Mouse (Mus musculus): ENCODE results near the gene Adgrl2. TPM values are rescaled to one million over a fixed set of nuclear protein-coding genes. Genes with fewer than 3 reads are reported as not detected.
A peak's percentile ranks its signal among the peaks of the same experiment; 100 is the strongest.

Gene Adgrl2
- total RNA-seq, 4 experiments from 2014 or later, result 61.5 to 72.6 (median 67.9) TPM

- no peak for DNase-seq
These were observed 13.2 kb downstream of the Adgrl2 start for GRCm38 (mm10) chr3:148977124-148977529.

DNA sequence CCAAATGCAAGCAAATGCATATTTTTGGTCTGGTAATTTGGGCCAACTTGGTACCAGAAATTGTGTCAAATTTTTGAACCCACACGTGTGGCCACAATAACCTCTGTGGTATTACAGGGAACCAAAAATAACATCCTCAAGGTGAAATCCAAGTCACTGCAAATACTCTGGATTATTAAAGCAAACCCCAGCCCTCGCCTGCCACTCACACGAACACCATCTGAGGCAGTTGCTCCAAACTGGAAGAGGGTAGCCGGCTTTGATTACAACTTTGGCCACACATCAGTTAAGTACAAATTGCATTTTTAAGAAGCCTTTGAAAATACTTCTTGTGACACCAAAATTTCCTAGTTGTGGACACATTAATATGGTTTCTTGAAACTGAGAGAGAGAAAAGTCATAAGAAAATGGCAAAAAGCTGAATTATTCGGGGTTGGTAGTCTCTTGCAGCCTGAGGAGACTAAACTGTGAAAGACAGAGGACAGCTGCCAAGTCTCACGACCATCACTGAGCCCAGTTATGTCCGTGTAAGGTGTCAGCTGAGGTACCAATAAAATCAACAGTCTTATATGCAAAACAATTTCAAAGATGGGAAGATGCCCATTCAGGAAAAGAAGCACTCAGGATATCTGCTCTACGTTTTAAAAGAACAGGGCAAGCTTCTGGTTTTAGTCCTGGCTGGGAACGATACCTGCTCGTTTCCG, 18.3 kb downstream of the Adgrl2 start:
- no peak for DNase-seq

DNA sequence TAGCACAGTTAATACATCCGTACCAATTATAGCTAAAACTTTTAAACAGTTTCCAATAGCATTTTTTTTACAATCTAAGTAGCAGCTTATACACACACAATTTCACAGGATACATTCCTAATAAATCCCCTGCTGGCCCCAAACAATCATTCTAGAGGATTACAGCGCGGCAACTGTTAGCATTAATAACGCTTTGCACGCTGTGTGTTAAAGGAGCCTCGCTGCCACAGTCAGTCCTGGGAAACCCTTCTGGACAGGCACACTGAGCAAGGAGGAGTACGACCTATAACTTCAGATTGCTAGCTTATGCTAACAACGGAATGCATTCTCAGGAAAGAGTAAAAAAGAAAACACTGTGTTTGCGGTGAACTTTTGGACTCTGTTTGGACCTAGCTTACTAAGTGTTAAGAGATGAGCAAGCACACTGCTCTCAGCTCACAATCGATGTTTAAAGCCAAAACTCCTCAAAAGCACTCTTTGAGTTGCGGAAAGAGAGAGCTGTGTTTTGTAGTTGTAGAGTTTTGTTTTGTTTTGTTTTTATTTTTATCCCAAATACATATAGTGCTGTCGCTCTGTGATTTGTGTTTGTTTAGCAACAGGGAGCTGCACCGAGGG, 25.3 kb downstream of the Adgrl2 start:
- DNase-seq, result no peak

GRCm38 (mm10) chr3:148963381-148964044, 26.8 kb downstream of the Adgrl2 start:
- no peak for DNase-seq

GRCm38 (mm10) chr3:148961611-148962010, 28.7 kb downstream of the Adgrl2 start:
- no peak for DNase-seq

DNA sequence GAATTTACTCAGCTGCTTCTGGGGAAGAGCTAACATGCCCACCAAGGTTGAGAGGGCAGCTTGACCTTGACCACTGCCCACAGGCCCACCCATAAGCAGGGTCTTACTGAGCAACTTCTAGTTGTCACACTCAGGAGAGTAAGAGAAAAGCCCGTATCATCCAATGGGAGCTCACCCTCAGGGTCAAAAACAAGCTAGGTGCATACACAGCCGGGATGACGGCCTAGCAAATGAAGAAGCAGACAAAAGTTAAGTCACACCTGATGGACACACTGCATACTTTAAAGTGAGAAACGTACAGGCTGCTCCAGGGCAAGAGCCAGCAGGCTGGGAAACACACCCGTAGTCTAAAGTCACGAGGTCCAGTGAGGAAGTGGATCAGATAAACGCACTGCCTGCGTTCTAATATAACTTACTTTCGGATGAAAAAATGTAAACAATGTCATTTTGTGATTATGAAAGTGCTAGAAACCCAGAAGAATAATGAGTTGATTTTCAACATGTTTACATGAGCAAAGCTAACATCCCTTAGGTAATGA, 29.5 kb downstream of the Adgrl2 start:
- no peak for DNase-seq

DNA sequence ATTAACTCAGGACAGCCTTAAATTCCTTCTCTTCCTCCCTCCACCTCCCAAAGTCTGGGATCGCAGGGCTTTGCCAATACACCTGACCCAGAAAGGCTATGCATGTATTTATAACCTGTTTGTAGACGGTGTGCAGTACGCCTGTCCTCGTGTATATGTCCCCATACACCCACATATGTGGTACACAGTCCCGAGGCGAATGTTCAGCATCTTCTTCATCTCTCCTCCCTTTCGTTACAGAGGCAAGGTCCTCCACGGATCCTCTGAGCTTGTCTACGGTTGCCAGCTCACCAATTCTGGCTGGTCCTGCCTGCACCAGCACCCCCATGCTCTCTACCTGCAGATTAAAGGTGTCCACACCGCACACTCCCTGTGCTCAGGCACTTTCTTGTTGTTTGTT, 30.1 kb downstream of the Adgrl2 start:
- no peak for DNase-seq

DNA sequence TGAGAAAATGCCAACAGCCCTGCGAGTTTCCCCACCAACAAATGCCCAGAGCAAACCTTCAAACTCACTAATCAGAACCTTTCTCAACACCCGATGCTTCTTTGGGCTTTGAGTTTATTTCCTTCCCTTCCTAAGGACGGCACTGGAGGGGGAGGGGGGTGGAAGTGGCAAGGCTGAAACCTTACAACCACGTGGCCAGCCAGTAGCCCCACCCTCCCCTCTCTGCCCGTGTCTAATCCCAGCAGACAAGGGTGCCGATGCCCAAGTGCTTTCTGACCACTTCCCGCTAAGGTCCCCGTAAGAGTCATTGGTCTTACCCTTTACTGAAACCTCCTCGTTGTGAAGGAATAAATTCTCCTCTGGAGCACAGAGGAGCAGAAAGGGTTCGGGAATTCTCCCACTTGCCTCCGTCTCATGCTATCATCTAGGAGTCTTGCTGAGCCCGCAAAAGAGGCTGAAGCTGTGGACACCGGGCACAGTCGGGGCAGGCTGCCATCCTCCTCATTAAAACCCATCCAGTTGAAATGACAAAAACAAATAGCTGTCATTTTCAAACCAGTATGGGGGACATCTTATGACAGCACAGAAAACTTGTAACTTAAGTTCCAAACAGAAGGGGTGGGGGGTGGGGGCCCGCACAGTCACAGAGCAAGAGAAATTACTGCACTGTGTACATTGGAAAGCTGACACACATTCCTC, 30.9 kb downstream of the Adgrl2 start:
- DNase-seq, result peak; percentile 43

DNA sequence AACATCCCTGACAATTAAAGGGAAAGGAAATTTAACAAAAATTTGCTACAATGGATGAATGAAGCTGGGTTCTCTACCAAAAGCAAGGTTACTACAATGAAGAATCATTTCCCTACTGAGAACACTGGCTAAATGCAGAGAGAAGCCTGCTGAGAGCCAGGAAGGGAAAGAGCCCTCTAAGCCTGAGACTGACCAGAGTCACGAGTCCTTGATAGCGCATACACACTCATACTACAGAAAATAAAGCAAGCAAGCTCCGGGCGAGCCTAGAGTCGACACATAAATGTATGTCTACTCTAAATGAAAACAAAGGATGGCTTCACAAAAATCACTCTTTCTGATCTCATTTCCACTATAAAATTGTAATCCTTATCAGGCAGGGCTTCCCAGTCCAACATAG, 31.6 kb downstream of the Adgrl2 start:
- no peak for DNase-seq

GRCm38 (mm10) chr3:148958185-148958584, 32.2 kb downstream of the Adgrl2 start:
- DNase-seq, result no peak

DNA sequence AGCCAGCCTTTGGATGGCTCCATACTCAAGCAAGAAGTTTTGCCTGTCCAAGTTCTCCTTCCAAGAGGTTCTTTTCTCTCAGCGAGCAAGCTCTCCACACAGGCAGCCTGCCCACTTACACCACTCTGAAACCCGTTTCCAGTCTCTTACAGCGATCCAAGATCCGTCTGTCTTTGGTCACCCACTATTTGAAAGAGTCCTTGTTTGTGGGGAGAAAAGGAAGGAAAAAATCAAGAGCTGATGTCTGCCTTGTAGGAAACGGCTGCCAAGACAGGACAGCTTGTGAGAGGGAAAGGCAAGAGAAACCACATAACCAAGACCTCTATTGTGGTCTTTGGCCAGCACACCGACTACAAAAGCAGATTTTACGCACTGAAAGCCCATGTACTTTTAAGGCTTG, 33.5 kb downstream of the Adgrl2 start:
- DNase-seq, result no peak

DNA sequence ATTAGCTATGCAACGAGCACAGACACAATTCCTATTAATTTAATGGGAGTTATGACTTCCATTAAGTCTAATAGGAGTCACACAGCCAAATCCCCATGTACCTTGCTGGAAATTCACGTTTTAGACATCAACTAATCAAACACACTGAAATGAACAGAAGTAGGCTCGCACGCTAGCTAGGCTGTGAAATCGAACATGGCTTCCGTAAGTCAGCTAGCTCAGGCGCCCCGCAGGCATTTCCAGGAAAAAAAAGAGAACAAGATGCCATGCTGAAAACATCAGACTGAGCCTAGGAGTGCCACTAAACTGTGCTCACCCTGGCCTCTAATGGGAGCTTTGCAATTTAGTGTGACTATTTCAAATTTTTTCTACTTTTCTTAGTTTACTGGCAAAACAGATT, 40.6 kb downstream of the Adgrl2 start:
- no peak for DNase-seq

- DNase-seq, result no peak
These were observed 42.5 kb downstream of the Adgrl2 start for GRCm38 (mm10) chr3:148947805-148948405.

DNA sequence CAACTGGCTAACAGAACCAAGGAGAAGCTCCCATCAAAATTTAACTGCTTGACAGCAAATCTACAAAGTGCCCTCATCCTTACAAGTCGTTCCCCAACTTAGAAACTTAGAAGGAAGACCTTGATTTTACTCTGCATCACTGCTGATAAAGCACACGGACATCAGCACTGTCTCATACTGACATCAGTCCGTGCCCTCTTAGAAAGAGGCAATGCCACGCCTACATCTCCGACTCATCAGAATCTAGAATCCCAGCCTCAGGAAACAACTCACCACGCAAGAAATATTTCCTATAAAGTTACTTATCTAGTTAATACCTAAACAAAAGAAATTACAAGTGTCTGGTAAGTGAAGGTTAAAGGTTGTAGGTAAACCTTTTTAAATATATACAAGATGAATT, 43.1 kb downstream of the Adgrl2 start:
- no peak for DNase-seq

DNA sequence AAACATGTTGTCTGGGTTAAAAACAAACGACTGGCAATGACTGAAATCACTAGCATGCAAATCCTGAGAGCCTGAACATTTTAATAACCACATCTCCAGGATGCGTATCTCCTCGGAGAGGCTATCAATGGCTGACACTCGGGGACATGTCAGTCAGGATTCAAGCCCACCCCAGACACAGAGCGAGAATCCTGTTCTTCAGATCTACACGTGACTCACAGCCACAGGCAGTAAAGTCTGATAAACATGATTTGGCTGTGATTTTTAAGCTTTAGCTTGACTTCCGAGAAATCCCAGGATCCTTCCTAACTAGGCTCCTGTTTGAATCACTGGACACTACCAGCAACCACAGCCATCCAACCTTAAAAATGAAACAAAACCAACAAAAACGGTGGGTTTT, 44.8 kb downstream of the Adgrl2 start:
- no peak for DNase-seq

- no peak for DNase-seq
These were observed 50.9 kb downstream of the Adgrl2 start for GRCm38 (mm10) chr3:148939457-148939856.

GRCm38 (mm10) chr3:148935056-148935455, 55.3 kb downstream of the Adgrl2 start:
- DNase-seq, result no peak

- no peak for DNase-seq
These were observed 56.1 kb downstream of the Adgrl2 start for GRCm38 (mm10) chr3:148934279-148934678.

GRCm38 (mm10) chr3:148933160-148933559, 57.2 kb downstream of the Adgrl2 start:
- no peak for DNase-seq

GRCm38 (mm10) chr3:148930913-148931312, 59.4 kb downstream of the Adgrl2 start:
- DNase-seq, result no peak

- DNase-seq, result no peak
These were observed 64.0 kb downstream of the Adgrl2 start for GRCm38 (mm10) chr3:148926330-148926729.

GRCm38 (mm10) chr3:148922618-148923095, 67.7 kb downstream of the Adgrl2 start:
- DNase-seq, result no peak

All from adrenal gland, adult 8-10 months (tissue).